Mouse (Mus musculus): ENCODE results near the gene Usp3. TPM values are rescaled to one million over a fixed set of nuclear protein-coding genes. Genes with fewer than 3 reads are reported as not detected.

Gene Usp3
- 22.7 and 23.8 TPM in 2 replicates for polyA plus RNA-seq (2012; rRNA removed)

GRCm38 (mm10) chr9:66592708-66593612, at the start of gene Usp3:
Usp3 (minus strand) TSS chr9:66593142.

GRCm38 (mm10) chr9:66514256-66514770, 78.6 kb downstream of the Usp3 start, which contains the start of gene Fbxl22:
Fbxl22 (minus strand) TSS chr9:66514593.

Other genes with a start within 250 kb of the Usp3 start
- gene Herc1, start 242.7 kb downstream of the Usp3 start, polyA plus RNA-seq (2012; rRNA removed), result 8.7 and 9.3 TPM in 2 replicates
- gene Fbxl22, start 78.5 kb downstream of the Usp3 start, polyA plus RNA-seq (2012; rRNA removed), result 31.4 and 49.4 TPM in 2 replicates
- gene Car12, start 120.5 kb upstream of the Usp3 start, polyA plus RNA-seq (2012; rRNA removed), result 20.7 and 49.6 TPM in 2 replicates
- gene Aph1b, start 202.3 kb upstream of the Usp3 start, polyA plus RNA-seq (2012; rRNA removed), result 2.6 and 4.7 TPM in 2 replicates
- gene Gm10647, start 203.9 kb upstream of the Usp3 start, polyA plus RNA-seq (2012; rRNA removed), result 0.07 and 0.10 TPM in 2 replicates
- 0.44 and 0.62 TPM in 2 replicates for gene Aph1c, start 241.6 kb upstream of the Usp3 start, polyA plus RNA-seq (2012; rRNA removed)